Mouse (Mus musculus) ES-Bruce4 (cell line): Measurements from ENCODE around the gene Psmb9.

Experiments
- CTCF ChIP-seq: IDR thresholded peaks from one replicate; pipeline ENCODE4 v1.8.1; 2011; ENCODE audit warnings: low read depth, low read length
- EP300 ChIP-seq: IDR thresholded peaks from 2 replicates; pipeline ENCODE4 v1.6.1; 2011; ENCODE audit warnings: low read depth, low read length; ENCODE audit not compliant: insufficient read depth
- POLR2A ChIP-seq: IDR thresholded peaks from one replicate; pipeline ENCODE4 v1.8.1; 2011; ENCODE audit warnings: low read length; ENCODE audit not compliant: insufficient read depth

DNA sequence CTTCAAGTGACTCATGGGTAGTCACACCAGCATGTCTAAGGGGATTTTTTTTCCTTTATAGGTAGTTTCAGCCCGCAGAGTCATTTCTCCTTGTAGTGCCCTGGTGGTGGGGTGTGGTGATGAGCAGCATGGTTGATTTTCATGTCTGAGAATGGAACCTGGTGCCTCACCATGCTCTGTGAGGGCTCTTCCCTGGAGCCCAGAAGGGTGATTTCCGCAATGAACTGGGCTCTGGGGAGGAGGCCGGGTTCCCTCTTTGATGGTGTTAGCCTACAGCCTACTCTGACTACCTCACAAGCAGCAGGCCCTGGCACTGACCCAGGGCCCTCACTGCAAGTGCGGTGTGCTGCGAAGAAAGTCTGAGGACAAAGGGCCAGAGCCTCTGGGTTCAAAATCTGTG is 15.9 kb upstream of the Psmb9 start, which contains the start of gene Tap2:
- TF ChIP-seq CTCF (no peak), POLR2A (no peak), EP300 (no peak)
